Mouse (Mus musculus): ENCODE data around the gene Lamc1.

- TF ChIP-seq CTCF (IDR thresholded peaks at IDR 0.05; ENCODE audit: low read depth) (no peak), EP300 (IDR thresholded peaks at IDR 0.05; ENCODE audit: low read depth) (no peak)
Observed at GRCm38 (mm10) chr1:153374136-153374535, 41.5 kb upstream of the Lamc1 start.
